Mouse (Mus musculus) heart, embryonic 10.5 days (tissue): Measurements from ENCODE around the gene Syt2. TPM values are rescaled to one million over a fixed set of nuclear protein-coding genes. Genes with fewer than 3 reads are reported as not detected.
A peak's percentile ranks its signal among the peaks of the same experiment; 100 is the strongest.

Source experiments
- DNase-seq: peaks from one replicate; pipeline ENCODE4 v3.0.0-alpha.2; 2017; ENCODE audit warnings: low spot score
- H3K27ac ChIP-seq: fragments of 300-500 bp; sonication (generic); 2 replicates; pipeline ENCODE4 v1.5.1; 2016; ENCODE audit warnings: mild to moderate bottlenecking
- H3K27me3 ChIP-seq: fragments of 300-500 bp; sonication (generic); 2 replicates; pipeline ENCODE4 v1.6.1; 2016; ENCODE audit warnings: mild to moderate bottlenecking; ENCODE audit not compliant: poor library complexity, insufficient read depth, severe bottlenecking
- H3K36me3 ChIP-seq: fragments of 300-500 bp; sonication (generic); 2 replicates; pipeline ENCODE4 v1.6.1; 2016; ENCODE audit warnings: mild to moderate bottlenecking, moderate library complexity
- H3K4me1 ChIP-seq: fragments of 300-500 bp; sonication (generic); 2 replicates; pipeline ENCODE4 v1.6.1; 2016; ENCODE audit warnings: mild to moderate bottlenecking
- H3K4me3 ChIP-seq: fragments of 300-500 bp; sonication (generic); 2 replicates; pipeline ENCODE4 v1.5.1; 2016; ENCODE audit warnings: mild to moderate bottlenecking, moderate library complexity
- H3K9me3 ChIP-seq: fragments of 300-500 bp; sonication (generic); 2 replicates; pipeline ENCODE4 v1.6.1; 2016; ENCODE audit warnings: mild to moderate bottlenecking, moderate library complexity
- WGBS: fragments of 180-500 bp; shearing (Covaris S2); methylation state at CpG from one replicate; pipeline ENCODE4 v1.1.7; 2016; 5-methylcytosine and 5-hydroxymethylcytosine counted together
- polyA plus RNA-seq: library from polyadenylated mRNA; unstranded; fragments of >200 nt; fragmentation: Nextera tagmentation; extraction: Ambion mirVana; gene quantifications from 2 replicates; pipeline ENCODE4 v1.2.1, GENCODE M21; 2016

Gene Syt2
- polyA plus RNA-seq, 1 experiment from 2014 or later, result 0.29 TPM

GRCm38 (mm10) chr1:134711653-134712052 lies 65.2 kb downstream of the Syt2 start:
- Histone ChIP-seq H3K36me3 (no peaks in the 10 kb centered on the region), H3K4me3 (no peak overlapping the region), H3K27ac (no peak overlapping the region), H3K9me3 (no peaks in the 10 kb centered on the region), H3K4me1 (peaks cover 21% of the 10 kb centered on the region), H3K27me3 (peaks cover 89% of the 10 kb centered on the region)
- no peak for DNase-seq
- WGBS, result 74% methylated on average over 5 of the region's 5 CpGs

- no peak for DNase-seq
- 78% methylated on average over 9 of the region's 9 CpGs for WGBS
- H3K36me3 ChIP-seq, result no peaks in the 10 kb centered on the region
- peaks cover 21% of the 10 kb centered on the region for H3K4me1 ChIP-seq
- H3K4me3 ChIP-seq, result no peak overlapping the region
- no peaks in the 10 kb centered on the region for H3K9me3 ChIP-seq
- H3K27ac ChIP-seq, result no peak overlapping the region
- H3K27me3 ChIP-seq, result peaks cover 78% of the 10 kb centered on the region
Measured at GRCm38 (mm10) chr1:134712781-134713299, 66.4 kb downstream of the Syt2 start.

- WGBS, result 31% methylated on average over 11 of the region's 11 CpGs
- Histone ChIP-seq H3K27ac (0 out of 2 replicates have a peak overlapping the region, but pooled peaks have one; percentile 12), H3K9me3 (no peaks in the 10 kb centered on the region), H3K27me3 (peaks cover 78% of the 10 kb centered on the region), H3K36me3 (no peaks in the 10 kb centered on the region), H3K4me1 (peaks cover 16% of the 10 kb centered on the region), H3K4me3 (no peak overlapping the region)
- no peak for DNase-seq
Measured at GRCm38 (mm10) chr1:134713421-134713969, 67.0 kb downstream of the Syt2 start.

- no peak overlapping the region for H3K4me3 ChIP-seq
- DNase-seq, result no peak
- WGBS, result 67% methylated on average over 8 of the region's 8 CpGs
- peaks cover 78% of the 10 kb centered on the region for H3K27me3 ChIP-seq
- H3K27ac ChIP-seq, result no peak overlapping the region
- no peaks in the 10 kb centered on the region for H3K36me3 ChIP-seq
- H3K4me1 ChIP-seq, result peaks cover 14% of the 10 kb centered on the region
- no peaks in the 10 kb centered on the region for H3K9me3 ChIP-seq
Measured at GRCm38 (mm10) chr1:134714166-134714565, 67.7 kb downstream of the Syt2 start.

- WGBS, result 59% methylated on average over 5 of the region's 5 CpGs
- Histone ChIP-seq H3K27ac (no peak overlapping the region), H3K4me1 (peaks cover 13% of the 10 kb centered on the region; the same call in 1 of the 2 replicates), H3K4me3 (no peak overlapping the region), H3K27me3 (peaks cover 75% of the 10 kb centered on the region), H3K36me3 (no peaks in the 10 kb centered on the region), H3K9me3 (no peaks in the 10 kb centered on the region)
- DNase-seq, result no peak
Measured at GRCm38 (mm10) chr1:134715092-134715491, 68.6 kb downstream of the Syt2 start.

GRCm38 (mm10) chr1:134719718-134720304 lies 73.3 kb downstream of the Syt2 start:
- H3K4me1 ChIP-seq, result peaks cover 13% of the 10 kb centered on the region; the same call in 1 of the 2 replicates
- no peaks in the 10 kb centered on the region for H3K36me3 ChIP-seq
- H3K27ac ChIP-seq, result no peak overlapping the region; the same call in 1 of the 2 replicates
- DNase-seq, result no peak
- peaks cover 55% of the 10 kb centered on the region; the same call in 1 of the 2 replicates for H3K27me3 ChIP-seq
- no peak overlapping the region for H3K4me3 ChIP-seq
- H3K9me3 ChIP-seq, result no peaks in the 10 kb centered on the region
- 59% methylated on average over 12 of the region's 12 CpGs for WGBS

- peaks cover 13% of the 10 kb centered on the region; the same call in 1 of the 2 replicates for H3K4me1 ChIP-seq
- H3K27me3 ChIP-seq, result peaks cover 50% of the 10 kb centered on the region; the same call in 1 of the 2 replicates
- H3K4me3 ChIP-seq, result no peak overlapping the region
- H3K27ac ChIP-seq, result no peak overlapping the region
- no peaks in the 10 kb centered on the region for H3K36me3 ChIP-seq
- H3K9me3 ChIP-seq, result no peaks in the 10 kb centered on the region
- DNase-seq, result no peak
- 73% methylated on average over 5 of the region's 5 CpGs for WGBS
Measured at GRCm38 (mm10) chr1:134721486-134721885, 75.0 kb downstream of the Syt2 start.

GRCm38 (mm10) chr1:134722891-134723290 lies 76.4 kb downstream of the Syt2 start:
- WGBS, result 80% methylated on average over 7 of the region's 7 CpGs

GRCm38 (mm10) chr1:134725276-134725675 lies 78.8 kb downstream of the Syt2 start:
- 48% methylated on average over 5 of the region's 5 CpGs for WGBS

More at GRCm38 (mm10) chr1:134722891-134723290, 76.4 kb downstream of the Syt2 start:
- peaks cover 54% of the 10 kb centered on the region; the same call in 1 of the 2 replicates for H3K27me3 ChIP-seq
- H3K36me3 ChIP-seq, result no peaks in the 10 kb centered on the region
- H3K27ac ChIP-seq, result no peak overlapping the region
- DNase-seq, result no peak
- no peak overlapping the region for H3K4me3 ChIP-seq
- no peaks in the 10 kb centered on the region for H3K9me3 ChIP-seq
- H3K4me1 ChIP-seq, result peaks cover 13% of the 10 kb centered on the region; the same call in 1 of the 2 replicates

GRCm38 (mm10) chr1:134726480-134726879 lies 80.0 kb downstream of the Syt2 start:
- H3K27me3 ChIP-seq, result peaks cover 34% of the 10 kb centered on the region; the same call in 1 of the 2 replicates
- H3K4me1 ChIP-seq, result no peaks in the 10 kb centered on the region
- H3K27ac ChIP-seq, result no peak overlapping the region
- 84% methylated on average over 7 of the region's 7 CpGs for WGBS
- no peaks in the 10 kb centered on the region for H3K9me3 ChIP-seq
- no peak for DNase-seq
- H3K4me3 ChIP-seq, result no peak overlapping the region
- H3K36me3 ChIP-seq, result no peaks in the 10 kb centered on the region

More at GRCm38 (mm10) chr1:134725276-134725675, 78.8 kb downstream of the Syt2 start:
- no peak for DNase-seq
- Histone ChIP-seq H3K4me3 (no peak overlapping the region), H3K9me3 (no peaks in the 10 kb centered on the region), H3K27ac (no peak overlapping the region), H3K36me3 (no peaks in the 10 kb centered on the region), H3K27me3 (peaks cover 45% of the 10 kb centered on the region; the same call in 1 of the 2 replicates), H3K4me1 (no peaks in the 10 kb centered on the region)

- Histone ChIP-seq H3K4me3 (no peak overlapping the region), H3K9me3 (no peaks in the 10 kb centered on the region), H3K4me1 (no peaks in the 10 kb centered on the region), H3K27ac (no peak overlapping the region), H3K36me3 (no peaks in the 10 kb centered on the region), H3K27me3 (peaks cover 26% of the 10 kb centered on the region; the same call in 1 of the 2 replicates)
- no peak for DNase-seq
- 79% methylated on average over 8 of the region's 8 CpGs for WGBS
Measured at GRCm38 (mm10) chr1:134727256-134727655, 80.8 kb downstream of the Syt2 start.

- Histone ChIP-seq H3K27me3 (peaks cover 12% of the 10 kb centered on the region; the same call in 1 of the 2 replicates), H3K36me3 (no peaks in the 10 kb centered on the region), H3K4me3 (no peak overlapping the region), H3K4me1 (peaks cover 16% of the 10 kb centered on the region), H3K27ac (no peak overlapping the region), H3K9me3 (no peaks in the 10 kb centered on the region)
- no peak for DNase-seq
- 88% methylated on average over 5 of the region's 5 CpGs for WGBS
Measured at GRCm38 (mm10) chr1:134733659-134734058, 87.2 kb downstream of the Syt2 start.

- peaks cover 22% of the 10 kb centered on the region for H3K4me1 ChIP-seq
- peaks cover 13% of the 10 kb centered on the region; the same call in 1 of the 2 replicates for H3K27me3 ChIP-seq
- H3K27ac ChIP-seq, result no peak overlapping the region
- WGBS, result 63% methylated on average over 9 of the region's 9 CpGs
- DNase-seq, result no peak
- H3K36me3 ChIP-seq, result no peaks in the 10 kb centered on the region
- H3K4me3 ChIP-seq, result no peak overlapping the region
- H3K9me3 ChIP-seq, result no peaks in the 10 kb centered on the region
Measured at GRCm38 (mm10) chr1:134737463-134737862, 91.0 kb downstream of the Syt2 start.
